Mouse (Mus musculus) central nervous system, embryonic 14 days (tissue): ENCODE data around the gene Lce1d. TPM values are rescaled to one million over a fixed set of nuclear protein-coding genes. Genes with fewer than 3 reads are reported as not detected.

Experiments used
- polyA plus RNA-seq: library from polyadenylated mRNA; depleted of rRNA; stranded (reverse); fragments of >200 nt; gene quantifications from 2 replicates; pipeline ENCODE4 v1.2.3, GENCODE M21; 2012; rRNA removed

The Lce1d gene
- not detected in 2 replicates for polyA plus RNA-seq

GRCm38 (mm10) chr3:92687110-92687509, at the start of gene Lce1d:
Gene Lce1d (minus strand): TSS chr3:92687210.

GRCm38 (mm10) chr3:92720250-92720649, 33.2 kb upstream of the Lce1d start, which contains the start of gene Lce1f:
Gene Lce1f (minus strand): TSS chr3:92720350.

GRCm38 (mm10) chr3:92708974-92709373, 22.0 kb upstream of the Lce1d start, which contains the start of gene Lce1e:
Gene Lce1e (minus strand): TSS chr3:92709074.

GRCm38 (mm10) chr3:92678947-92679346, 8.1 kb downstream of the Lce1d start, which contains the start of gene Lce1c:
Gene Lce1c (plus strand): TSS chr3:92679247.

DNA sequence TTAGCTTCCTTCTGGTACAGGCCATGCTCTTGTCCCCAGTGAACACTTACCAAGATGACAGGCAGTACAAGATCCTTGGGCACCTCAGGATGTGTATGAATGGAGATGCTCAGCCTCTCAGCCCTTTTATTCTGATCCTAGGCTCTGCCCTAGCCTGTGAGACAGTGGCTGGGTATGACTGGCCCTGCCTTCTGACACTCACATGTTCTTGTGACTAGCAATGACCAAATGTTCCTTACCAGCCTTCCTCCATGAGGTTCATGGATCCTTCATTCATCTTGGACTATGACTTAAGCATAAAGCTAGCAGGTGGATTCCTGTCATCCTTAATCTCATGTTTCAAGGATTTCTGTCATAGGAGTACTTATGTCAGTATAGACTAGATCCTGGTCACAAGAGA, 16.8 kb downstream of the Lce1d start, which contains the start of gene Lce1a2:
TSS of gene Lce1a2 (minus strand) at position 101 of the 400 bp plus-strand sequence.

GRCm38 (mm10) chr3:92656826-92657225, 30.2 kb downstream of the Lce1d start, which contains the start of gene Lce1b:
Gene Lce1b (minus strand): TSS chr3:92656926.

DNA sequence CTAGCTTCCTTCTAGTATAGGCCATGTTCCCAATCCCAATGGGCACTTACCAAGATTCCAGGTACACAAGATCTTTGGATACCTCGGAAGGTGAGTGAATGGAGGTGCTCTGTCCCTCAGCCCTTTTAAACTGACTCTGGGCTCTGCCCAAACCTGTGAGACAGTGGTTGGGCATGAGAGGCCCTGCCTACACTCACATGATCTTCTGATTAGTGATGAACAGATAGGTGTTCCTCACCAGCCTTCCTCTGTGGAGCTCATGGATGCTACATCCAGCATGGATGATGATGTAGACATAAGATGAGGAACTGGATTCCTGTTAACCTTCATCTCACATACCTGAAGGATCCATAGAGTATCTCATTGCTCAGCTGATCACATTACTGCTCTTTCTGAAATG, 38.8 kb downstream of the Lce1d start, which contains the start of gene Lce1a1:
TSS of gene Lce1a1 (minus strand) at position 101 of the 400 bp plus-strand sequence.

Other genes with a start within 250 kb of the Lce1d start
- not detected in 2 replicates for gene Sprr1b, start 248.4 kb downstream of the Lce1d start, polyA plus RNA-seq
- not detected in 2 replicates for gene Sprr3, start 228.5 kb downstream of the Lce1d start, polyA plus RNA-seq
- gene Sprr1a, start 201.3 kb downstream of the Lce1d start, polyA plus RNA-seq = 0.40 TPM in 1 of 2 replicates, not detected in the other
- not detected in 2 replicates for gene Sprr4, start 186.7 kb downstream of the Lce1d start, polyA plus RNA-seq
- not detected in 2 replicates for gene 2310046K23Rik, start 152.7 kb downstream of the Lce1d start, polyA plus RNA-seq
- 0.05 TPM in 1 of 2 replicates, not detected in the other for gene Ivl, start 113.5 kb downstream of the Lce1d start, polyA plus RNA-seq
- gene Smcp, start 98.2 kb downstream of the Lce1d start, polyA plus RNA-seq = not detected in 2 replicates
- gene 2210017I01Rik, start 79.7 kb downstream of the Lce1d start, polyA plus RNA-seq = not detected in 2 replicates
- not detected in 2 replicates for gene Lce6a, start 65.5 kb downstream of the Lce1d start, polyA plus RNA-seq
- not detected in 2 replicates for gene Lce1a1, start 38.9 kb downstream of the Lce1d start, polyA plus RNA-seq
- not detected in 2 replicates for gene Lce1b, start 30.3 kb downstream of the Lce1d start, polyA plus RNA-seq
- not detected in 2 replicates for gene Lce1a2, start 16.9 kb downstream of the Lce1d start, polyA plus RNA-seq
- not detected in 2 replicates for gene Lce1c, start 8.0 kb downstream of the Lce1d start, polyA plus RNA-seq
- not detected in 2 replicates for gene Lce1e, start 21.9 kb upstream of the Lce1d start, polyA plus RNA-seq
- not detected in 2 replicates for gene Lce1f, start 33.1 kb upstream of the Lce1d start, polyA plus RNA-seq
- not detected in 2 replicates for gene Gm38119, start 51.9 kb upstream of the Lce1d start, polyA plus RNA-seq
- gene Lce1g, start 65.1 kb upstream of the Lce1d start, polyA plus RNA-seq = not detected in 2 replicates
- not detected in 2 replicates for gene Lce1h, start 77.9 kb upstream of the Lce1d start, polyA plus RNA-seq
- gene Lce1i, start 91.7 kb upstream of the Lce1d start, polyA plus RNA-seq = not detected in 2 replicates
- not detected in 2 replicates for gene Lce1j, start 103.3 kb upstream of the Lce1d start, polyA plus RNA-seq
- not detected in 2 replicates for gene Lce1k, start 120.7 kb upstream of the Lce1d start, polyA plus RNA-seq
- gene Kprp, start 140.0 kb upstream of the Lce1d start, polyA plus RNA-seq = not detected in 2 replicates
- not detected in 2 replicates for gene Lce1l, start 164.1 kb upstream of the Lce1d start, polyA plus RNA-seq
- not detected in 2 replicates for gene 2310050C09Rik, start 183.0 kb upstream of the Lce1d start, polyA plus RNA-seq
- not detected in 2 replicates for gene Lce3a, start 239.0 kb upstream of the Lce1d start, polyA plus RNA-seq
- gene Lce3b, start 245.8 kb upstream of the Lce1d start, polyA plus RNA-seq = not detected in 2 replicates